Mouse (Mus musculus): ENCODE data around the gene B4galt2.

DNA sequence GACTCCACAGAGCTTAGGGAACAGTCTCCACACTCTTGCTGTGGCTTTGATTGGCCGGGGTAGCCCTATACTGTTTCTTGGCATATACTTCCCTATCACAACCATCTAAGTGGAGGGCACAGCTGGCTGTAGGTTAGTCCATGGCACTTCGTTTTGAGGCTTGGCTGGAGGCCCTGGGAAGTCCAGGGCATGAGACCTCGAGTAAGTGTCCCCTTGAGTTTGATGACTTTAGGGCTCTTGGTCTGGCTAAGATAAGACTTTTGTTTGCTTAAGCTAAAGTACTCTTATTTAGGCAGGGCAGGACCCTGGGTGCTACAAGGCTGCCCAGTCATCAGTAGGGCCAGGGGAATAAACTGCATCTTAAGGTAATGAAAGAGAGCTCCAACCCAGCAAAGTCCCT is 14.8 kb upstream of the B4galt2 start:
- TF ChIP-seq CTCF (conservative IDR thresholded peaks at IDR 0.05; ENCODE audit: insufficient read depth, insufficient read length, low read depth, low read length) (no peak), POLR2A (IDR thresholded peaks at IDR 0.05; ENCODE audit: low read depth, low read length) (no peak)
